Mouse (Mus musculus) T-helper 2 cell (primary cell): ENCODE data around the gene Ccnl1.

ENCODE experiments used
- in situ Hi-C: fragments of 300-600 bp; cut with MboI, MseI; formaldehyde crosslinking; loops from one replicate; pipeline ENCODE4 v1.15.1; 2025; ENCODE audit warnings: high pct_unique_total_duplicates

Gene Ccnl1

DNA sequence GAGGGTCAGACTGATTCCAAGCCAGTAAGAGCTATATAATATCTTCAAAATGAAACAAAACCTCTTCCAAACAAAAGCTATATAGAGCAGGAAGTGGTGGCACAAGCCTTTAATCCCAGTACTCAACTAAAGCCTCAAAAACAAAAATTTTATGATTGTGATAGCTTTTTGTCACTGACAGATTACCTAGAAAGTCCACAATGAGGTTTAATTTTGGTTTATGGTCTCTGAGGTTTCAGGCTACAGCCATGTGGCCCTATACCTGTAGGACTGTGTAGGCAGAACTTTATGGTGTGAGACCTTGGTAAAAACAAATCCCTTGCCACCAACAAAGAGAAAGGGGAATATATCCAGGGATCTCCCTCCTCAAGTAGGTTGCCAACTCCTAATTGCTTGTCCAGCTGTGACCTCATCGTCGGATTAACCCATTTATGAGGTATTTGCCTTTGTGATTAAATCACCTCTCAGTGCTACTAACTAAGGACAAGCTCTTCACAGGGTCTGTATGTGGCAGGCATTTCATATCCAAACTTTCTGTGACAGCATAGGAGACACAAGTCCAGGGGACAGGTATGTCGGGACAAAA is 1.5 kb upstream of the Ccnl1 start:
- in situ Hi-C loops: loop anchor here (25.0 kb wide), 1 partner anchor 1972 kb away; the partner anchor contains the start of gene Gmps

DNA sequence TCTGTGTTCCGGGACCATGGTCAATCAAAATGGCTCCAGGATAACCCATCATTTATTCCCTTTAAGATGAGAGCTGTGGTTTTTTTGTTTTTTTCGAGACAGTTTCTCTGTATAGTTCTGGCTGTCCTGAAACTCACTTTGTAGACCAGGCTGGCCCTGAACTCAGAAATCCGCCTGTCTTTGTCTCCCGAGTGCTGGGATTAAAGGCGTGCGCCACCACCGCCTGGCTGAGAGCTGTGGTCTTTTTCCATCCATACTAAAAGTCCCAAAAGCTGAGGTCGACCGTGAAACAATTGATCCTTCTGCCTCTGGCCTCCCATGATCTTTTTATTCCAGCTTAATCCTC is 764 bp upstream of the Ccnl1 start:
- in situ Hi-C loops: loop anchor here (25.0 kb wide), 1 partner anchor 1972 kb away; the partner anchor contains the start of gene Gmps

DNA sequence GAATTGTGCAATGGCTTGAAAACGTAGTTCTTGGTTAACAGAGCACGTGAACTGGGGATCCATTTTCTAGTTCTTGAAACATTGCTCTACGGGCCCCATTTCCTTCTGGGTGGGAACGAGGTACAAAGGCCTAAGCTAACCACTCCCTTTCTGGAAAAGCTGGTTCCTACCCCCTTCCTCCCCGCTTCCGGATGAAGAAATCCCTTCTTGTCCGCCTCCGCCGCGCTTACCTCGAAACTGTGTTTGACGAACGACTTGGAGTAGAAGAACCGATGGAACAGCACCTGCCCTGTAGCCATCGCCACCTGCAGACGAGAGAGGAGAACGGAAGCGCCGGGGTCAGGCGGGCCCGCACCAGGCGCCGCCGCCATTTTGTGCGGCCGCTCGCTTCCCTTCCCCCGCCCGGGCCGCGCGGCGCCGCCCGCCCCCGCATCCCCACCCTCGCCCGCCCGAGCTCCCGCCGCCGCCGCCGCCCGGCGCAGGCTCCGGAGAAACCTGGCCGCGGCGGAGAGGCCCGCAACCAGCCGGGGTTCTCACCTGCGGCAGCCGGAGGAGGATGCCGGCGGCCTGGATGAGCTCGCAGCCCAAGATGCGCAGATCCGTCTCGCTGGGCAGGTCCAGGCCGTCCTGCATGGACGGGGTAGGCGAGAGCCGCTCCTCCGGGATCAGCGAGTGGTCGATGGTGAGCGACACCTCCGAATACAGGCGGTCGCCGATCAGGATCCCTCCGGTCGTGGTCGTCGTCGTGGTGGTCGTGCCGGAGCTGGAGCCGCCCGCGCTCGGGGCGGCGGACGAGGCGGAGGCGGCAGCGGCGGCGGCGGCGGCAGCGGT is 563 bp downstream of the Ccnl1 start:
- in situ Hi-C loops: loop anchor here (25.0 kb wide), 1 partner anchor 1970 kb away; the partner anchor contains the start of gene Gmps

DNA sequence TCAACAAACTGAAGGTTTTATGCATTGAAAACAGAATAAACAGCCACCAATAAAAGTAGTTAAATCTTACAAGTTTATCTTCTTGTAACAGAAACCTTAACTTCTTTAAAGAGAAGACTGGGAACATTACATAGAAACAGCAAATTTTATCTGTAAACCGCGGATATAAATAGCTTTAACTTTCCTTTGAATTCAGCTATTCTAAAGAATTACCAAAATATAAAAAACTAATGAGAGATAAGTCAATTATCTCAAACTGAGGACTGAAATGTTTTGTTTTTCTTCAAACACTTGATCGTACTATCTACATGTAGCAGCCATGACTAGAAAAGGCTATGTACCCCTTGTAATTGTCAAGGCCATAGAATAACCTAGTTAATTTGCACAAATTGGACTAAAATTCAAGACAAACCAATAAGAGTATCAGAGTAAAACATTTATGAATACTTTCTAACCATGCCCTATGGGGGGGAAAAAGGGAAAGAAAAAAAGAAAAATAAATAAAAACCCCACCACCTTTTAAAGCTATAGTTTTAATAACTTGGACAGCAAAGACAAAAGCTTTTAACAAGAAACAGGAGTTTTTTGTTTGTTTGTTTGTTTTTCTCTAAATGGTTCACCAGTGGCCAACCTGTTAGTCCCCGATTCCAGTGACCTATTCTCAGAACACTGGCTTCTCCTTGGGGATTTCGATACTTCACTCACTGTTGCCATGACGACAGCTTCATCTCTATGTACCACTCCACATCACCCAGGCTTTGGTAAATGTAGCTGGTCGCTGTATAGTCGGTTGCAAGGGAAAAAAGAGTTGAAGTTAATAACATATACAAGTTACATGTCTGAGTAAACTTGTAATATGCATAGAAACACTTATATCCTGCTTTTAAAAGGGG is 3.3 kb downstream of the Ccnl1 start:
- in situ Hi-C loops: loop anchor here (25.0 kb wide), 1 partner anchor 1967 kb away; the partner anchor contains the start of gene Gmps

DNA sequence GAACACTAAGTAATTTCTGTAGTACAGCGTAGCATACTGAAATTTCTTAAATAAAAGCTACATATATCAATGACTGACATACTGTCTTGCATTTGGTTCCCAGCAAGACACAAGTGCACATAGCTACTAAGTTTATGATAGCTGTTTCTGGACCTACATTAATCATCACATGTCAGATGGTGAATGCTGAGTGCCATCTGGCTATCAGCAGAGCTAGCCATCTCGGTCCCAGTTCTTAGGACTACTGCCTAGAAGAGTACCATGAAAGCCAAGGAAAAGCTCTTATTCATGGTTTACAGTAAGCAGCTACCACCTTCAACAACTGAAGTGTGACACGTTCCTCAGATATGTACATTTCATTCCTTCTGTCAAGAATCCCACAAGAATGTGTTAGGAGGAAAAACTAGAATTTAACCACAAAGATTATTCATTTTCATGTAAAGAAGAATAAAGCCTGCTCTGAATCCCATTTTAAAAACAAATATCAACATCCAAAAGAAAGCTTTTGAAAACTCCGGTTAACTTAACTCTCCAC is 7.2 kb downstream of the Ccnl1 start:
- in situ Hi-C loops: loop anchor here (25.0 kb wide), 1 partner anchor 1964 kb away; the partner anchor contains the start of gene Gmps

DNA sequence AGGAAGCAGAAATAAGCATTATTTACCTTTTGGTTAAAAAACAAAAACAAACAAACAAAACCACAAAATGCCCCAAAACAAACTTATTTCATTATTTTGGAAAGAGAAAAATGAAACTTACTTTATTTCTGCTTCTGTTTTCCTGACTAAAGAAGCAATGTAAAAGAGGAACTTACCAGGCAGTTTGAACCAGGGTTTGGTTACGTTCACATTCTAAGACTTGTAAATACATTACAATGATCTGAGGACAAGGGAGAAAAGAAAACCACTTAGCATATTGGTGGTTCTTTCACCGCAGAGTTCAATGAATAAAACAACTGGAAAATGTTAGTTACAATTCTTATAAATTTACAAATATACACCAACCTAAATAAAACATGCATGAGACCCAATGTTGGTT is 7.7 kb downstream of the Ccnl1 start:
- in situ Hi-C loops: loop anchor here (25.0 kb wide), 1 partner anchor 1963 kb away; the partner anchor contains the start of gene Gmps

DNA sequence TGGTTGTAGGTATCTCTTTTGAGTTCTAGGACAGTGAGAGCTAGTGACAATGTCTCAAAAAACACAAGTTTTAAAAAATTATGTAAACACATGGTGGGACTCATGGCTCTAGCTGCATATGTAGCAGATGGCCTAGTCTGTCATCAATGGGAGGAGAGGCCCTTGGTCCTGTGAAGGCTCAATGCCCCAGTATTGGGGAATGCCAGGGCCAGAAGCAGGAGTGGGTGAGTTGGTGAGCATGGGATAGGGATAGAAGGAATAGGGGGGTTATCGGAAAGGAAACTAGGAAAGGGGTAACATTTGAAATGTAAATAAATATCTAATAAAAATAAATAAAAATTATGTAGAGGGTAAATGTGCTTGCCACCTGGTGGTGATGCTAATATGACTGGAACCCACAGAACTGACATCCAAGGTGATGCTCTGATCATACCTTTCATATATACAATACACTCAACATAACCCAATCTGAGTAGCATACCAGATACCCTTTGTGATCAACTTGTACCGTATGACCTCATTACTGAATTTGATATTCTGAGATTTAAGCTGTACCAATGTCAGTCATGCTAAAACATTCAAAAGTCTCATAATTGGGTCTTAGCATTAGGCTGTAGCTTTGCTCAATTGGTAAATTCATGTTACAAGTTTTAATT is 12.6 kb downstream of the Ccnl1 start:
- in situ Hi-C loops: loop anchor here (10.0 kb wide), 1 partner anchor 1519 kb away; the partner anchor contains the start of gene Lxn

DNA sequence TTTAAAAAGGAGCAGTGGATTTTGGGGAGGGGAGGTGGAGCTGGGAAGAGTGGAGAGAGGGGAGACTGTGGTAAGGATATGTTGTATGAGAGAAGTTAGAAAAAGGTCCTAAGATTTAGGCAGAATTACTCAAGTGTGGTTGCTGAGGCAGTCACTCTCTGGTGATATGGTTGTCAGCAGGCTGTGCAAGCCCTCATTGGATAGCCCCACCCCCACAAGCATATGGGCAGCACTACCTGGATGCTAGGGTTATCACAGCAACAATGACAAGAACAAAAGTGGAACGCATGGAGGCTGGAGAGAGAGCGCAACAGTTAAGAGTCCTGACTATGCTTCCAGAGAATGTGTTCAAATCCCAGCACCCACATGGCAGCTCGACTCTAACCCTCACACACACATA is 13.3 kb downstream of the Ccnl1 start:
- in situ Hi-C loops: loop anchor here (10.0 kb wide), 1 partner anchor 1520 kb away; the partner anchor contains the start of gene Lxn

DNA sequence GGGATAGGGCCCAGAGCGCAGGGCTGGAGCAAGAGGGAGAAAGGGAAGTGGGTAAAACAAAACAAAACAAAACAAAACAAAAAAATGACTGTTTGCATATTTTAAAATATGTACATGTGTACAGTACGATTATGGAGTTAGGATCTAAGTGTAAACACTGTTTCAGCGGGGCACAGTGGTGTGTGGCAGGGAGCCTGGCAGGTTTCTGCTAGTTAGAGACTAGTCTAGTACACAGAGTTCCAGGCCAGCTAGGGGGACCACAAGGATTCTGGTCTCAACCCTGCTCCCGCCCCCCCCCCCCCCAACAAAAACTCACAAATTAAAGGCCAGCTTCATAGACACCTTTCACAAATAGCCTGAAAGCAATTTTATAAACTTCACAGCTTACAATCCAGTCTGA is 14.6 kb downstream of the Ccnl1 start:
- in situ Hi-C loops: loop anchor here (10.0 kb wide), 1 partner anchor 1521 kb away; the partner anchor contains the start of gene Lxn

DNA sequence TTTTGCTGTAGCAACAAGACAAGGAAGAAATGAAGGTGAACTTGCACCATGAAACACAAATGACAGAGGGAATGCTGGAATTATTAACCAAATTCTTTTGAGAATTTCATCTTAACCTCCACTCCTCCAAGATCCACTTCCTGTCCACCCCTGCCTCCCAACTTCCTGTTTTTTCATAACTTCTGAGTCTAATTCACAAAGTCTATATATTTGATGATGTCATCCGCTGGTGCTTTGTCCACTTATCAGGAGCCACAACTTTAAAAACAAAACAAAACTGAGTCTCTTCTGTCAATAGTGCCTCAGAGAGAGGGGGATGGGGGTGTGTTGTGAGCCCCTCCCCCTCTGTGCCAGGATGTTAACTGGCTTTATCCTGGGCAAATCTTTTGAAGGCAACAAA is 17.0 kb downstream of the Ccnl1 start:
- in situ Hi-C loops: loop anchor here (10.0 kb wide), 1 partner anchor 1524 kb away; the partner anchor contains the start of gene Lxn

DNA sequence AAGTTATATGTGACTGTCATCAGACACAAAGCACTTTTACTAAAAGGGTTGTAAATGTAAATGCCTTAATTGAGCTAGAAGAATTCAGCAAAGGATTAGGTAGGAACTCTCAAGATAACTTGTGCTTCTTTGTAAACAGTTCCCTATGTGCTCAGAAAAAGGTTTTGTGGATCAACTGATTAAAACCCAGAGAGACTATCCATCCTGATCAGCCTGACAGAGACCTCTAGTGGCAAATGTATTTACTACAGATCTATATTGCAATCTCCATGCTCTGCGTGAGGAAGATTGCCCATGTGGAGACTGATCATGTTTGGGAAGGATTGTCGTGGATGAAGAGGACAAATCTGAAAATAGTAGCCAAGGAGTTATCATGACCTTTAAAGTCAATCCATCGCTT is 19.8 kb downstream of the Ccnl1 start:
- in situ Hi-C loops: no loop called here

DNA sequence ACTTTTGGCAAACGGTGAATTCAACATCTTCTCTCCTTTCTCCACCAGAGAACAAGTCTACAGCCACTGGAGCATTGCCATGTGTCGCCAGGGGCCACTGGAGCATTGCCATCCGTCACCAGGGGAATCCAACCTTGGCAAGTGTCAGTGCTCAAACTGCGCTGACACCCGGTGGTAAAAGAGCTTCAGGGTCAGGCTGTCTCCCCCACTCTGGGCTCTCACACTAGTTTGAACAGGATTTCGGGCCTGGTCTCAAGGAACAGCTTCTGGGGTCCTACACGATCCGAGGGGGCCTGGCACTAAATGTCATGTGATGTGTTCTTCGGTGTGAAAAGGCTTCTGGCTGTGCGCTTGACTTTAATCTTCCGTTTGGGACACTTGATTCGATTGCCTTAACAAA is 21.7 kb downstream of the Ccnl1 start:
- in situ Hi-C loops: no loop called here

DNA sequence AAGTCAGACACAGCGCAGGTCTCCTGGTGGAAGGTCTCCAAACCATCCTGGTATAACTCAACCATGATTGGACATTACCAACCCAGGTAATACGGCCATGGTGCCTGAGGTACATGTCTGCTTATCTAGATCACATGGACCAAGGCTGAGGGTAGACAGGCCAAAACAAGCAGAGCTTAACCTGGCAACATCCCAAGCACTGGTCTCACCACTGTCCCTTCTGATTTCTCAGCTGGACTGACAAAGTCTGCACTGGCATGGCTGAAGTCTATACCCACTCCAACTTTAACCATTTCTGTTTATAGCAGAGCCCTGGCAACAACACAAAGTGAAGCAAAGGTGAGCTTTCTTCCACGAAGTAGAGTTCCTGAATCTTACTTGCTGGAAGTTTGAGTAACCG is 22.9 kb downstream of the Ccnl1 start:
- in situ Hi-C loops: no loop called here

DNA sequence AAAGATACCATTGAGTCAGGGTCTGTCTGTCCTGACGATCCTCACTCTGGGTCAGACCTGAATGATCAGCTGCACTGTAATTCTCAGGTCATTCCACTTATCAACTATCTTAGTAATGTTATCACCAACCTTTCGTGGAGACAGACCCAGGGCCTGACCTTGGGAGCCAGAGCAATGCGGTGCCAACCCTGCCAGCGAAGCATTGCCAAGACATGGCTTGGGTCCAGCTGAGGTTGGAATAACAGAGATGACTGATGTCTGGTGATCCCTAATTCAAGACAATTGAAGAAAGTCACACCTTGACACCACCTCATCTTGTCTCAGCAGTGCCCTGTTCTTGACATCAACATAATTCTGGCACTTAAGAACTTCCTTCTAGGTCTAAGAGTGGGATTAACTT is 24.3 kb downstream of the Ccnl1 start:
- in situ Hi-C loops: no loop called here

DNA sequence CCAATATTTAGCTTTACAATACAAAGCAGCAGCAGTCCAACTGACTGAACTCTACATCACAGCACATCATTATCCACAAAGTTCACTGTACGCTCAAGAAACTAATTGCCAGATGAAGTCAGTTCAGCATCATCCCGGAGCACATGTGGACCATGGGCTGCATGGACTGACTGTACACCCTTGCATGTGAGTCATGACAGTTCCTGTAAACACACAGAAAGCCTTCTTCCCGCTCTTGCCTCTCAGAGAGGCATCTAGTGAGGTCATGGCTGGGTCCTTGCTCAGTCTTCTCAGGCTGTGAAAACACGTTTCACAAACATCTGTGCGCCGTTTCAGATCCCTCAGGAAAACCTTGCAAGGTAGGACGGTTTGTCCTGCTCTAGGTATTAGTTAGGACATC is 26.5 kb downstream of the Ccnl1 start:
- in situ Hi-C loops: no loop called here

DNA sequence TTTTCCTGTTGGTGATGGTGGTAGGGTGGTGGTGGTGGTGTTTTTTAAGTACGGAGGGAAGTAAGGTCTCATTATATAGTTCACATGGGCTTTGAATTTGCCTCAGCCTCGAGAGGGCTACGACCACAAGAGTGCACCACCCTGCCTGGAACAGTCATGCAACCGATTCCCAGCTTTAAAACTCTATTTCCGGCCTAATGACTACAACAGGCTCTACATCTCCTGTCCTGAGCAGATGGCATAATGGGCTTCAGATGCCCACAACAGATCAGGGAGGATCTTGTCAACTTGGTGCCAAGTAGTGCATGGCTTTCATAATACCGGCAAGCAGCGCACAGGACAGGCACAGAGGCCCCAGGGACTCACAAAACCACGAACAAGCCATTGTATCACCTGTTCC is 27.4 kb downstream of the Ccnl1 start:
- in situ Hi-C loops: no loop called here

DNA sequence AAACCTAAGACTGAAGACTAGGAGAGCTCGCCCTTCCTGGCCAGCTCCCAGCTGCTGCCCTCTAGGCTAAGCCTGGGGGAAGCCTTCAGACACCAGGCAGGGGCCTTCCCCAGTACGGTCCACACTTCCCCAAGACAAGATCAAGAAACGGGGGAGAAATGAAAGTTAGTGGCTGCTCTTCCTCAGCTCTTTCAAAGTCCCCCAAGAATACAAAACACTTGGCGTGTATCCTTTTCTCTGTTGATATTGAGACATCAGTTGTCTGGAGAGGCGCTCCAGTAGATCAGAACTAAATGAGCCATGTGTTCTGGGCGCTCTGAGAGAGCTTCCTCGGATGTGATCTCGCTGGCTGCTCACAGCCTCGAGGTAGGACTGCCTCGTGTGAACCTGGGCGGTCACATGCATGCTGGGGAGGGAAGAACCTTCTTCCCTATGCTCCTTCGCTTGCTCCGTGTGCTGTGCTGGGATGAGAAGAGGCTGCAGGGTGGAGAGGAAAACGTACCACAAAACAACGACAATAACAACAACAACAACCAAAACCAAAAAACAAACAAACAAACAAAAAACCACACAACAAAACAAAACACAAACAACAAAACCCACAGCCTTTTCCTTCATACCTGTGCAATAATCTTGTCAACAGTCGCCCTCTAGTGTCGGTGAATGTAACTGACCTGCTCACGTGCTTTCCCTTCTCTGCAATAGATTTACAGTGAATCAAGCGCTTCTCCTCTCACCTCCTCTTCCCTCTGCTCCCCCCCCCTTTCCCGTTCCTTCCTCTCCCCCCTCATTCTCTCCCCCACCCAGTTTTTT is 28.0 kb downstream of the Ccnl1 start:
- in situ Hi-C loops: loop anchor here (5.0 kb wide), 1 partner anchor 403 kb away; the partner anchor contains the start of gene Tiparp

DNA sequence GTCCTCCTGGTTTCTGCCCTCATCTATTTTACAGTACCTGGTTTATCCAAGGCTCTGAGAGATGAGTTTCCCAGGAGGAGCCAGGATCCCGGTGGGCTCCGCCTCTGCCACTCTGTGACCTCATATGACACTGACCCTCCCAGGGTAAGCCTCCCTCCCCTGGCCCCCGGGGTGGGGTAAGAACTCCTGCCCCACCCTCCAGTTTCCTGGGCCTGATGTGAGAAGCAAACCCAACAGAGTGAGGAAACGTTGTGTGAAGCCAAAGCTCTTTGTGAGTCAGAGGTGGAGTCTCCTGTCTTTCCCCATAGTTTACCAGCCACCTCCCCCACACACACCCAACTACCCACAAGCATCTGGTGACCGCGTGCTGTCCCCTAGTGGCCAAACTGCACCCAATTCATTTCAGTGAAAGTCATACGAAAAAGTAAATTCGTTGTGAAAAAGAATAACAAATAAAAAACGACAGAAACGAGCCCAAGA is 28.7 kb downstream of the Ccnl1 start:
- in situ Hi-C loops: loop anchor here (5.0 kb wide), 1 partner anchor 402 kb away; the partner anchor contains the start of gene Tiparp

DNA sequence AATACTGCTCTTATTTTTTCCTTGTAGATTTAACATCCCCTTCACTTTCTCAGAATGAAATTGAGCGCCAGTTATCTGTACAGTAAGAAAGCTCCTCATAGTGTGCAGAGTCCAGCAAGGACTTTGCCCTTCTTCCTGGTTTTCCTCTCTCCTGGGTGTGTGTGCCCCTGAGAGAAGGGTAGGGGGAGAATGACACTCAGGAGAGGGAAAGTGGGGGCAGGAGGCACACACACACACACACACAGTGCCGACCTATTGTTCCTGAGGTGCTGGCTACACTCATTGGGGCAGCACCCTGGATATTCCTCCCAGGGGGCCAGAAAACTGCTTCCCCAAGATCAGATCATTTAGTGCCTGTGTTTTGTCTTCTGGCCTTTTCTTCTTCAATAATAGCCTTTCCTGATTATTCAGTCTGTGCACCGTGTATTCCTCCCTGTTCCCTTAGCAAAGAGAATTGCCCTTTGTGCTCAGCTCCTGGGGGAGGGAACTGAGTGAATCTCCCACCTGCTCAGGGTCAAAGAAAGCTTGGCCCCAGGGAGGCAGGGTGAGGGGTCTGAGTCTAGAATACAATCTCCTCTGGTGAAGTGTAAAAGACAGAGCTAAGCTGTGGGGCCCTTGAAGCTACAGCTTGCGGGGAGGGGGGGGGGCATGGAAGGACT is 29.3 kb downstream of the Ccnl1 start:
- in situ Hi-C loops: loop anchor here (5.0 kb wide), 1 partner anchor 401 kb away; the partner anchor contains the start of gene Tiparp
